35 mouse cellular contexts compared by ENCODE assay signal in the genomic region with DNA sequence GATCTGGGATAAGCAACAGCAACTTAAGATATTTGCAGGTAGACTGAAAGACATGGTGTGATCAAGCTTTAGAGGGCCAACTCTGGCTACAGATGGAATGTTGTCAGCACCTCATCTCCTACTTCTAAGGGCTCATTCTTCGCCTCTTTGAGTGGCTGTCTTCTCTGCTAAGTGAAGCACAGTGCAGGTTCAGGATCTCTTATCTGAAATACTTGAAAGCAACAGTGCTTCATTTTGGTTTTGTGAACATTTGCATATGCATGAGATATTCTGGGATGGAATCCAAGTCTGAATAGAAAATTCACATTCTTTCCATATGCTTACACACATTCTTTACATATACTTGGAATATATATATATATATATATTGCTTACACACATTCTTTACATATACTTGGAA. TPM values are rescaled to one million over a fixed set of nuclear protein-coding genes. Genes with fewer than 3 reads are reported as not detected.
A peak's percentile ranks its signal among the peaks of the same experiment; 100 is the strongest.
DNase-seq lines count a peak whose midpoint lies in the region; ATAC-seq and TF ChIP-seq lines count a peak whose summit lies in the region.
"Had no signal": no experiment of that assay in that cellular context is flagged by ENCODE, and none has a peak within 500 bp of the region (broad histone marks: within the 10 kb centered on the region; RNA-seq: fewer than 3 reads in every experiment).

No protein-coding gene starts in this region.

- WGBS in forebrain, embryonic 14.5 days: 76% methylated on average over 1 of the region's 1 CpGs
- WGBS in forebrain, embryonic 12.5 days: 84% methylated on average over 1 of the region's 1 CpGs
- 47% methylated on average over 1 of the region's 1 CpGs for whole genome bisulfite sequencing in forebrain, postnatal 0 days
- 94% methylated on average over 1 of the region's 1 CpGs for WGBS in forebrain, embryonic 10.5 days

- no peaks in the 10 kb centered on the region for H3K27me3 ChIP-seq in forebrain, embryonic 14.5 days (replicated peaks; ENCODE audit: control insufficient read depth, insufficient read depth, low read length)
- H3K27me3 ChIP-seq in forebrain, embryonic 12.5 days: no peaks in the 10 kb centered on the region; the same call in 1 of the 2 replicates
- no peaks in the 10 kb centered on the region for H3K27me3 ChIP-seq in forebrain, postnatal 0 days (ENCODE audit: insufficient read depth, low read length)
- H3K27me3 ChIP-seq in forebrain, embryonic 10.5 days (ENCODE audit: poor library complexity, severe bottlenecking): peaks cover 2% of the 10 kb centered on the region
- H3K27me3 ChIP-seq: intestine, embryonic 15.5 days had no signal

- H3K27ac ChIP-seq in forebrain, embryonic 14.5 days (ENCODE audit: low read depth, low read length): no peak overlapping the region
- no peak overlapping the region for H3K27ac ChIP-seq in forebrain, embryonic 12.5 days
- peak overlapping the region; percentile 69 for H3K27ac ChIP-seq in forebrain, postnatal 0 days (ENCODE audit: low read depth, low read length)
- H3K27ac ChIP-seq in forebrain, embryonic 10.5 days: no peak overlapping the region
- H3K27ac ChIP-seq in left cerebral cortex, adult 2 months: peak overlapping the region; percentile 16; the same call in 1 of the 2 replicates
- H3K27ac ChIP-seq: embryonic facial prominence, embryonic 15.5 days; heart, embryonic 15.5 days; hindbrain, embryonic 10.5 days; hindbrain, embryonic 13.5 days; intestine, embryonic 15.5 days had no signal

- H3K9ac ChIP-seq in forebrain, embryonic 14.5 days (ENCODE audit: low read length): no peak overlapping the region
- H3K9ac ChIP-seq in forebrain, embryonic 12.5 days: no peak overlapping the region
- no peak overlapping the region for H3K9ac ChIP-seq in forebrain, postnatal 0 days
- H3K9ac ChIP-seq: embryonic facial prominence, embryonic 15.5 days; heart, embryonic 12.5 days; heart, embryonic 15.5 days; hindbrain, embryonic 13.5 days; intestine, embryonic 15.5 days had no signal

- no peak overlapping the region for H3K4me2 ChIP-seq in forebrain, embryonic 14.5 days (ENCODE audit: low read length)
- H3K4me2 ChIP-seq in forebrain, embryonic 12.5 days: no peak overlapping the region
- H3K4me2 ChIP-seq in forebrain, postnatal 0 days (ENCODE audit: low read depth): no peak overlapping the region
- H3K4me2 ChIP-seq: embryonic facial prominence, embryonic 15.5 days; heart, embryonic 12.5 days; heart, embryonic 15.5 days; hindbrain, embryonic 13.5 days; intestine, embryonic 15.5 days had no signal

- no peaks in the 10 kb centered on the region for H3K9me3 ChIP-seq in forebrain, embryonic 14.5 days (replicated peaks; ENCODE audit: control insufficient read depth, low read length)
- H3K9me3 ChIP-seq in forebrain, embryonic 12.5 days: no peaks in the 10 kb centered on the region
- H3K9me3 ChIP-seq in forebrain, postnatal 0 days (ENCODE audit: low read length): no peaks in the 10 kb centered on the region
- no peaks in the 10 kb centered on the region for H3K9me3 ChIP-seq in forebrain, embryonic 10.5 days
- H3K9me3 ChIP-seq: embryonic facial prominence, embryonic 15.5 days; G1E; heart, embryonic 12.5 days; heart, embryonic 15.5 days; hindbrain, embryonic 10.5 days; hindbrain, embryonic 13.5 days; intestine, embryonic 15.5 days had no signal

- peaks cover 6% of the 10 kb centered on the region for H3K4me1 ChIP-seq in forebrain, embryonic 14.5 days (ENCODE audit: control insufficient read depth, insufficient read depth, low read length)
- H3K4me1 ChIP-seq in forebrain, embryonic 12.5 days: peaks cover 12% of the 10 kb centered on the region
- H3K4me1 ChIP-seq in forebrain, postnatal 0 days (ENCODE audit: insufficient read depth): peaks cover 11% of the 10 kb centered on the region
- peaks cover 17% of the 10 kb centered on the region for H3K4me1 ChIP-seq in forebrain, embryonic 10.5 days

- TF ChIP-seq CTCF in forebrain, postnatal 0 days (IDR thresholded peaks at IDR 0.05; ENCODE audit: low read depth): no peak
- no peak for TF ChIP-seq CTCF in left cerebral cortex, adult 2 months (IDR thresholded peaks at IDR 0.05)

- intact Hi-C loops in left cerebral cortex, adult 2 months (cut with DNase I): no loop called here

- peak; percentile 72 for DNase-seq in forebrain, embryonic 14.5 days (ENCODE audit: low spot score)
- peak; percentile 55 for DNase-seq in forebrain, postnatal 0 days
- DNase-seq in forebrain, embryonic 10.5 days (ENCODE audit: extremely low spot score, low spot score): no peak
- DNase-seq in left cerebral cortex, adult 2 months (ENCODE audit: extremely low spot score in 1 of 2, low spot score in 2 of 2): no peak
- no peak for DNase-seq in left cerebral cortex, adult 9 months (ENCODE audit: low spot score in 2 of 2)
- DNase-seq in telencephalon, adult 2 months (ENCODE audit: low read depth, low spot score): peak; percentile 78
- no peak for DNase-seq in adrenal gland, adult 8-10 months
- DNase-seq: adrenal gland, adult 2 months; adrenal gland, postnatal 25 days; B cell, adult 2 months; cerebellum, adult 11-12 months; cerebellum, adult 8-10 months; cerebellum, postnatal 10 days; cerebellum, postnatal 36 days; embryo, embryonic 11 days; gastrocnemius, postnatal 25 days; heart, adult 18-20 months; heart, postnatal 10 days; heart, postnatal 36 days; kidney, adult 11 months; kidney, adult 8-10 months had no signal

- no peak for ATAC-seq in forebrain, embryonic 14.5 days
- ATAC-seq in forebrain, embryonic 12.5 days (ENCODE audit: low FRiP score): no peak
- peak; percentile 21; the same call in 1 of the 2 replicates for ATAC-seq in forebrain, postnatal 0 days
- ATAC-seq: hindbrain, embryonic 16.5 days; intestine, embryonic 15.5 days; Patski had no signal

- H3K4me3 ChIP-seq in forebrain, embryonic 14.5 days (ENCODE audit: low read depth, low read length): no peak overlapping the region
- no peak overlapping the region for H3K4me3 ChIP-seq in forebrain, embryonic 12.5 days (replicated peaks)
- H3K4me3 ChIP-seq in forebrain, postnatal 0 days (ENCODE audit: low read depth, low read length): no peak overlapping the region
- H3K4me3 ChIP-seq in forebrain, embryonic 10.5 days: no peak overlapping the region
- H3K4me3 ChIP-seq in left cerebral cortex, adult 2 months: no peak overlapping the region
- H3K4me3 ChIP-seq: embryonic facial prominence, embryonic 15.5 days; heart, embryonic 12.5 days; heart, embryonic 15.5 days; hindbrain, embryonic 10.5 days; hindbrain, embryonic 13.5 days; intestine, embryonic 15.5 days had no signal

- H3K36me3 ChIP-seq in forebrain, embryonic 14.5 days (ENCODE audit: control insufficient read depth, insufficient read depth, low read length): peaks cover 12% of the 10 kb centered on the region; the same call in 1 of the 2 replicates
- H3K36me3 ChIP-seq in forebrain, embryonic 12.5 days (replicated peaks): peaks cover 12% of the 10 kb centered on the region
- H3K36me3 ChIP-seq in forebrain, postnatal 0 days (ENCODE audit: insufficient read depth): peaks cover 9% of the 10 kb centered on the region
- peaks cover 14% of the 10 kb centered on the region for H3K36me3 ChIP-seq in forebrain, embryonic 10.5 days (replicated peaks)
- H3K36me3 ChIP-seq: heart, embryonic 15.5 days; intestine, embryonic 15.5 days had no signal

RNA-seq across cellular contexts. Expression of gene Sec13, which starts 1.8 kb away (rescaled TPM):
- 288 and 299 TPM in 2 replicates for polyA plus RNA-seq in forebrain, embryonic 14.5 days (2014; fragmentation: Nextera tagmentation; extraction: Ambion mirVana)
- polyA plus RNA-seq in forebrain, embryonic 12.5 days (2016; fragmentation: Nextera tagmentation; extraction: Ambion mirVana): 230 and 237 TPM in 2 replicates
- 167 and 189 TPM in 2 replicates for total RNA-seq in forebrain, postnatal 0 days (2014; rRNA removed)
- polyA plus RNA-seq in forebrain, postnatal 0 days (2015; fragmentation: Nextera tagmentation; extraction: Ambion mirVana): 183 and 194 TPM in 2 replicates
- 282 and 289 TPM in 2 replicates for polyA plus RNA-seq in forebrain, embryonic 10.5 days (2016; fragmentation: Nextera tagmentation; extraction: Ambion mirVana)
- 10 to 100 TPM; 67.5 to 67.8 TPM for total RNA-seq in left cerebral cortex, adult 2 months (2021)
- 100 to 1,000 TPM; 117 to 146 (median 124) TPM for total RNA-seq in adrenal gland, adult 8-10 months (2022)

RNA-seq across cellular contexts. Expression of gene Ghrl, which starts 22.6 kb away (rescaled TPM):
- polyA plus RNA-seq in forebrain, embryonic 14.5 days (2014; fragmentation: Nextera tagmentation; extraction: Ambion mirVana): 0.54 and 0.66 TPM in 2 replicates
- polyA plus RNA-seq in forebrain, embryonic 12.5 days (2016; fragmentation: Nextera tagmentation; extraction: Ambion mirVana): 0.92 and 1.2 TPM in 2 replicates
- total RNA-seq in forebrain, postnatal 0 days (2014; rRNA removed): not detected in 2 replicates
- 0.61 TPM in 1 of 2 replicates, not detected in the other for polyA plus RNA-seq in forebrain, postnatal 0 days (2015; fragmentation: Nextera tagmentation; extraction: Ambion mirVana)
- polyA plus RNA-seq in forebrain, embryonic 10.5 days (2016; fragmentation: Nextera tagmentation; extraction: Ambion mirVana): not detected in 2 replicates
- total RNA-seq in left cerebral cortex, adult 2 months (2021): under 1 TPM in 1 of 2 experiments, not detected in 1; 0.98 TPM
- 1 to 10 TPM in 1 of 4 experiments, not detected in 3; 1.4 TPM for total RNA-seq in adrenal gland, adult 8-10 months (2022)
- total RNA-seq: adrenal gland, adult 2 months; adrenal gland, postnatal 25 days; CH12.LX; G1E; gastrocnemius, adult 8-10 months; gastrocnemius, postnatal 25 days; heart, adult 18-20 months; heart, postnatal 10 days; heart, postnatal 36 days had no signal
- polyA plus RNA-seq: adrenal gland, adult 2 months; embryonic facial prominence, embryonic 11.5 days; G1E; gonadal fat pad, adult 2 months; heart, embryonic 12.5 days had no signal

RNA-seq across cellular contexts. Expression of gene Tatdn2, which starts 45.5 kb away (rescaled TPM):
- polyA plus RNA-seq in forebrain, embryonic 14.5 days (2014; fragmentation: Nextera tagmentation; extraction: Ambion mirVana): 1.1 and 1.6 TPM in 2 replicates
- 0.94 and 0.96 TPM in 2 replicates for polyA plus RNA-seq in forebrain, embryonic 12.5 days (2016; fragmentation: Nextera tagmentation; extraction: Ambion mirVana)
- total RNA-seq in forebrain, postnatal 0 days (2014; rRNA removed): 67.0 and 69.2 TPM in 2 replicates
- 1.4 and 1.7 TPM in 2 replicates for polyA plus RNA-seq in forebrain, postnatal 0 days (2015; fragmentation: Nextera tagmentation; extraction: Ambion mirVana)
- polyA plus RNA-seq in forebrain, embryonic 10.5 days (2016; fragmentation: Nextera tagmentation; extraction: Ambion mirVana): 0.62 and 0.76 TPM in 2 replicates
- total RNA-seq in left cerebral cortex, adult 2 months (2021): 10 to 100 TPM; 71.4 to 72.8 TPM
- total RNA-seq in adrenal gland, adult 8-10 months (2022): 10 to 100 TPM; 56.1 to 74.8 (median 64.0) TPM

Comparison
In these comparisons a context has a peak if more than half of its experiments do, and no peak if none do; other contexts are left out.
1. DNase-seq: peak in forebrain, embryonic 14.5 days (single experiment), forebrain, postnatal 0 days (single experiment) and telencephalon, adult 2 months (single experiment); none in forebrain, embryonic 10.5 days (single experiment), left cerebral cortex, adult 2 months (0 of 2), left cerebral cortex, adult 9 months (0 of 2) and adrenal gland, adult 8-10 months (single experiment).
2. H3K27ac ChIP-seq: peak in forebrain, postnatal 0 days (single experiment) and left cerebral cortex, adult 2 months (single experiment); none in forebrain, embryonic 14.5 days (single experiment), forebrain, embryonic 12.5 days (single experiment) and forebrain, embryonic 10.5 days (single experiment).